Mouse (Mus musculus) midbrain, embryonic 11.5 days (tissue): Measurements from ENCODE around the gene Gtpbp1. TPM values are rescaled to one million over a fixed set of nuclear protein-coding genes. Genes with fewer than 3 reads are reported as not detected.

Experiments
- ATAC-seq: fragments of 200-750 bp; cut with Nextera tagmentation; 2 replicates; pipeline ENCODE4 v1.8.0; 2017; ENCODE audit warnings: moderate TSS enrichment, moderate library complexity; ENCODE audit not compliant: low FRiP score
- DNase-seq: peaks from one replicate; pipeline ENCODE4 v3.0.0; 2015; ENCODE audit warnings: low spot score; ENCODE audit errors: missing footprints
- H3K27ac ChIP-seq: fragments of 300-500 bp; sonication (generic); 2 replicates; pipeline ENCODE4 v1.5.1; 2014; ENCODE audit warnings: low read depth, low read length
- H3K27me3 ChIP-seq: fragments of 300-500 bp; sonication (generic); 2 replicates; pipeline ENCODE4 v1.6.1; 2014; ENCODE audit warnings: mild to moderate bottlenecking, low read length, moderate library complexity, mixed read lengths; ENCODE audit not compliant: control insufficient read depth, insufficient read depth
- H3K36me3 ChIP-seq: fragments of 300-500 bp; sonication (generic); 2 replicates; pipeline ENCODE4 v1.6.1; 2014; ENCODE audit warnings: mild to moderate bottlenecking, low read length, moderate library complexity, mixed read lengths; ENCODE audit not compliant: control insufficient read depth, insufficient read depth
- H3K4me1 ChIP-seq: fragments of 300-500 bp; sonication (generic); 2 replicates; pipeline ENCODE4 v1.6.1; 2014; ENCODE audit warnings: low read length; ENCODE audit not compliant: control insufficient read depth, insufficient read depth
- H3K4me2 ChIP-seq: fragments of 300-500 bp; sonication (generic); 2 replicates; pipeline ENCODE4 v1.6.1; 2014; ENCODE audit warnings: mild to moderate bottlenecking, moderate library complexity
- H3K4me3 ChIP-seq: fragments of 300-500 bp; sonication (generic); 2 replicates; pipeline ENCODE4 v1.5.1; 2014; ENCODE audit warnings: low read depth, low read length
- H3K9ac ChIP-seq: fragments of 300-500 bp; sonication (generic); 2 replicates; pipeline ENCODE4 v1.6.1; 2014; ENCODE audit warnings: low read length
- H3K9me3 ChIP-seq: fragments of 300-500 bp; sonication (generic); 2 replicates; pipeline ENCODE4 v1.6.1; 2016; ENCODE audit warnings: low read length; ENCODE audit not compliant: control insufficient read depth
- WGBS: fragments of 180-500 bp; shearing (Covaris S2); extraction: QIAGEN DNeasy Blood & Tissue Kit; methylation state at CpG from one replicate; pipeline ENCODE4 v1.1.7; 2014; 5-methylcytosine and 5-hydroxymethylcytosine counted together
- polyA plus RNA-seq: library from polyadenylated mRNA; unstranded; fragments of >200 nt; fragmentation: Nextera tagmentation; extraction: Ambion mirVana; gene quantifications from 2 replicates; pipeline ENCODE4 v1.2.1, GENCODE M21; 2014

Gene Gtpbp1
- 31.9 and 37.5 TPM in 2 replicates for polyA plus RNA-seq

DNA sequence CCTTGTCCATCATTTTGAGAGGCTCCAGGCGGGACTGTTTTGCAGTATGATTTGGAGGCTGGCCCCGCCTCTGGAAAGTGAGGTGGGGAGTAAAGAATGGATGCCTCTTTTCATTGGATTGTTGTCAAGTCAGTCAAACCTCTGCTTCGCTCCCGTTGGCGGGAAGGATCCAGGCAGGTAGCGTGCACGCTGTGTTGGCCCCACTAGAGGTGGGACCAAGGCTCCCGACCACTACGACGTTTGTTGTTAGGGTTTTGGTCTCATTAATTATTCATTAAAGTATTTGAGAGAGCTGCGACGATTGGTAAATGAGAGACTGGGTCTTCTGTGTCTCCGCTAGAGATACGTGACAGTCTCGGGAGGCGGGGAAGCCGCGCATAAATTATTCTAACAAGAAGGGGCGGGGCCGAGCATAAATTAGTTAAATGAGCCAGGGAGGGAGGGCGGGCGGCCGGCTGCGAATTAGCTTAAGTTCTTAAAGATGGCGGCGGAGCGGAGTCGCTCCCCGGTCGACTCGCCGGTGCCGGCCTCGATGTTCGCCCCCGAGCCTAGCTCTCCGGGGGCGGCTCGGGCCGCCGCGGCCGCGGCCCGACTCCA, at the start of gene Gtpbp1:
Gene Gtpbp1 (plus strand): TSS at position 420 of the 597 bp plus-strand sequence.
- ATAC-seq (peak; percentile 96), DNase-seq (peak; percentile 98)
- H3K9ac ChIP-seq: peak within 1 kb of the TSS; percentile 91
- under 1% methylated on average over 45 of the region's 45 CpGs for WGBS
- no peaks in the 10 kb centered on the region for H3K36me3 ChIP-seq
- no peaks in the 10 kb centered on the region for H3K27me3 ChIP-seq
- H3K9me3 ChIP-seq: no peaks in the 10 kb centered on the region
- H3K4me2 ChIP-seq: peak within 1 kb of the TSS; percentile 99
- peak within 1 kb of the TSS; percentile 95 for H3K4me3 ChIP-seq
- H3K4me1 ChIP-seq: peaks cover 34% of the 10 kb centered on the region
- H3K27ac ChIP-seq: peak within 1 kb of the TSS; percentile 82

DNA sequence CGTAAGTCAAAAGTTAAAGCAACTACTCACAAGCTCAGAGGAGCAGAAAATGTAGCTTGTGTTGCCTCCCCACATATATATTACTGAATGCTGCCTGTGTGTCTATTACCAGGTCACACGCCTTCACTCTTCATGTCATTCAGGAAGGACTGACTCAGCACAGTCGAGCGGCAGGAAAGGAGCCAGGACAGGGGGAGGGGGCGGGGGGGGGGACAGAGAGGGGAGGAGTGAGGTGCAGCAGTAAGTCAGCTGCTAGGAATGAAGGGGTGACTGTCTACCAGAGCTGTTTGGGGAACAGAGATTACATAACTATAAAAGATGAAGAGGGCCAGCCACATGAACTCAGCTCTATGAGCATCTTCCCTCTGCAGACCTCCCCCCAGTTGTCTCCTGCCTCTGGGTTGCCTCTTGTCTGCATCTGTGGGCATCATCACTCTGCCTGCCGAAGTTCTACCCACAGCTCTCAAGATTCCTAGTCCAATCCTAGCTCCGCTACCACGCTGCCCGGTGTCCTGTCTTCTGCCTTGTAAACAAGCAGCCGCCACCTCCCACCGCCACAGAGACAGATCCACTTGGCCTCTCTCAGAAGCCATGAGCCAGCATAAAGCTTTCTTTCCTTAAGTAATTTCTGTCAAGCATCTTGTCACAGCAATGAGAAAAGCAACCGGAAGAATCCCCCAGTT, 49.4 kb upstream of the Gtpbp1 start:
- DNase-seq (no peak), ATAC-seq (no peak)
- Histone ChIP-seq H3K27me3 (no peaks in the 10 kb centered on the region), H3K4me3 (no peak overlapping the region), H3K4me2 (no peak overlapping the region), H3K9ac (no peak overlapping the region), H3K27ac (no peak overlapping the region), H3K4me1 (no peaks in the 10 kb centered on the region), H3K36me3 (no peaks in the 10 kb centered on the region; the same call in 1 of the 2 replicates), H3K9me3 (no peaks in the 10 kb centered on the region)
- WGBS: 86% methylated on average over 12 of the region's 12 CpGs

DNA sequence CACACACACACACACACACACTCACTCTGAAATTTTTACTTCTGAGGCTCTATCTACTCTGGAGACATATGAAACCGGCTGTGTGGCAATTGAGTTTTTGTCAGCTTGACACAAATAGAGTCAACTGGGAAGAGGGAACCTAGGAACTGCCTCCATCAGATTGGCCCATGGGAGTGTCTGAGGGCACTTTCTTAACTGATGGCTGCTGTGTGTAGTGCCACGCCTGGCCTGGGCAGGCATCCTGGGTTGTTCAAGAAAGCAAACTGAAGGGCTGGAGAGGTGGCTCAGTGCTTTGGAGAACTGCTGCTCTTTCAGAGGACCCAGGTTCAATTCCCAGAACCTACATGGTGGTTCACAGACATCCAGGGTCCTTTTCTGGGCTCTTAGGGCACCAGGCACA, 45.2 kb upstream of the Gtpbp1 start:
- Histone ChIP-seq H3K9me3 (no peaks in the 10 kb centered on the region), H3K4me3 (no peak overlapping the region), H3K36me3 (no peaks in the 10 kb centered on the region), H3K9ac (no peak overlapping the region), H3K27me3 (no peaks in the 10 kb centered on the region), H3K4me1 (no peaks in the 10 kb centered on the region), H3K4me2 (no peak overlapping the region), H3K27ac (no peak overlapping the region)
- 85% methylated on average over 2 of the region's 2 CpGs for WGBS
- ATAC-seq (no peak), DNase-seq (no peak)

DNA sequence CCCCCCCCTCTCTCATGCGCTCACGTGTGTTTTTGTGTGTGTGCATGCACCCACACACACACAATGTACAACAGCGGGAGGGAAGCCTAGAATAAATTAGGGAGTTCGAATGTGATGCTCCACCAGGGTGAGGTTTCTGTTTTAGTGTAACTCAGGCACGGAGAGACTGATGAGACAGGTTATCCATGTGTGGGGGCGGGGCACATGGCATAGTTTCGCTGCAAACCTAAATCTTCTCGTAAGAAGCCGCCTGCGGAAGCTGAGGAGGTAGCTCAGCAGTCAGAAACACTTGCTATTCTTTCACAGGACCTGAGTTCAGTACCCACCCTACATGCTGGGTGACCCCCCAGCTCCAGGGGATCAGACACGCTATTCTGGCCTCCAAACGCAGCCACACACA, 42.5 kb upstream of the Gtpbp1 start:
- Histone ChIP-seq H3K4me3 (no peak overlapping the region), H3K36me3 (no peaks in the 10 kb centered on the region), H3K9ac (no peak overlapping the region), H3K27me3 (no peaks in the 10 kb centered on the region), H3K9me3 (no peaks in the 10 kb centered on the region), H3K4me2 (no peak overlapping the region), H3K4me1 (no peaks in the 10 kb centered on the region), H3K27ac (no peak overlapping the region)
- WGBS: 87% methylated on average over 12 of the region's 12 CpGs
- ATAC-seq (no peak), DNase-seq (no peak)

DNA sequence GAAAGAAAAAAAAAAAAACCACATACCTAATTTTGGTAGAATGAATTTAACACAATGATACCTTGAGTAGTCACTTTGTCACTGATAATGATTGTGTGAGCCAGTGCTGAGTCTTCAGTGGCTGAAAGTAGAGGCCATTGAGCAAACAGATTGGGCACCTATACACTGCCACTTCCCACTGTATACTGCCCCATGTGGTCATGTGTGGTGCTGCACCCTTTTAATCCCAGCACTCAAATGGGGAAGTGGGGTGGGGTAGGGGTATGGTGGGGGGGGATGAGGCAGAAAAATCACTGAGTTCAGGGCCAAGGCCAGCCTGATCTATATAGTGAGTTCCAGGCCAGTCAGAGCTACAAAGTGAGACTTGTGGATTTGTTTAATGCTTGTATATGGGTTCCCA, 40.1 kb upstream of the Gtpbp1 start:
- Histone ChIP-seq H3K27ac (no peak overlapping the region), H3K9ac (no peak overlapping the region), H3K9me3 (no peaks in the 10 kb centered on the region), H3K36me3 (no peaks in the 10 kb centered on the region), H3K4me3 (no peak overlapping the region), H3K27me3 (no peaks in the 10 kb centered on the region), H3K4me1 (no peaks in the 10 kb centered on the region), H3K4me2 (no peak overlapping the region)
- ATAC-seq (no peak), DNase-seq (peak; percentile 94)

DNA sequence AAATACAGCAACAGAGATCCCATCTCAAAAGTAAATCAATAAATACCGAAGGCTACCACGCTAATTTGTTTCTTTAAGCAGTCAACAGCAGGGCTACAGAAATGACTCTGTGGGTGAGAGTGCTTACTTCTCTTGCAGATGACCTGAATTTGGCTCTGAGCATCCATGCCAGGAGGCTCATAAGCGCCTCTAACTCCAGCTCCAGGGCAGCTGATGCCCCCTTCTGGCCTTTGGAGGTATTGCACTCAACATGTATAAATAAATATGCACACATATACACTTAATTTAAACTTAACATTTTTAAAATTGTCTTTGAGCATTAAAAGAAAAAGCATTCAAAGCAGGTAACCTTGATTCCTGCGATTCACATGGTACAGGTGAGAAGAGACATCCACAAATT, 39.2 kb upstream of the Gtpbp1 start:
- H3K27me3 ChIP-seq: no peaks in the 10 kb centered on the region

DNA sequence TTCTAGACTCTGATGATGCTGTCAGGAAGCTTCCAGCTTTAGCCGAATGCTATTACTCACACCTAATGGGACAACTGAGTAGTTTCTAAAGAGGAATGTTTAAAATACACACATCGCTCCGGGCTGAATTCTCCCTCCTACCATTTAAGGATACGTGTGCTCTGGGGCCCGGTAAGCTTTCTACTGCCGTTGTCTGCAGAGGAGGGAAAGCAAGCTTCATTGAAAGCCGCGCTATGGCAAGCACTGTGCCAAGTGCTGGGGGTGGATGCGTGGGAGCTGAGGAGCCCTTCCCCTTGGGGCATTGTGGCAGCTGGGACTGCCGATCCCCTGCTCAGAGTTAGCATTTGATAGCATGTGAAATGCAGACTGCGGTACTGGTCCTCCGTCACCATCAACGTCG, 34.2 kb upstream of the Gtpbp1 start:
- Histone ChIP-seq H3K4me3 (no peak overlapping the region), H3K9me3 (no peaks in the 10 kb centered on the region), H3K27ac (no peak overlapping the region), H3K4me2 (no peak overlapping the region), H3K9ac (no peak overlapping the region), H3K27me3 (no peaks in the 10 kb centered on the region), H3K4me1 (peaks cover 5% of the 10 kb centered on the region; the same call in 1 of the 2 replicates), H3K36me3 (no peaks in the 10 kb centered on the region)
- 94% methylated on average over 14 of the region's 14 CpGs for WGBS
- DNase-seq (no peak), ATAC-seq (no peak)

More for the DNA sequence above, 39.2 kb upstream of the Gtpbp1 start:
- no peak overlapping the region for H3K27ac ChIP-seq
- H3K9me3 ChIP-seq: no peaks in the 10 kb centered on the region
- H3K4me1 ChIP-seq: no peaks in the 10 kb centered on the region
- no peak overlapping the region for H3K4me2 ChIP-seq
- ATAC-seq (no peak), DNase-seq (no peak)
- no peaks in the 10 kb centered on the region for H3K36me3 ChIP-seq
- 75% methylated on average over 4 of the region's 4 CpGs for WGBS
- no peak overlapping the region for H3K9ac ChIP-seq
- H3K4me3 ChIP-seq: no peak overlapping the region

DNA sequence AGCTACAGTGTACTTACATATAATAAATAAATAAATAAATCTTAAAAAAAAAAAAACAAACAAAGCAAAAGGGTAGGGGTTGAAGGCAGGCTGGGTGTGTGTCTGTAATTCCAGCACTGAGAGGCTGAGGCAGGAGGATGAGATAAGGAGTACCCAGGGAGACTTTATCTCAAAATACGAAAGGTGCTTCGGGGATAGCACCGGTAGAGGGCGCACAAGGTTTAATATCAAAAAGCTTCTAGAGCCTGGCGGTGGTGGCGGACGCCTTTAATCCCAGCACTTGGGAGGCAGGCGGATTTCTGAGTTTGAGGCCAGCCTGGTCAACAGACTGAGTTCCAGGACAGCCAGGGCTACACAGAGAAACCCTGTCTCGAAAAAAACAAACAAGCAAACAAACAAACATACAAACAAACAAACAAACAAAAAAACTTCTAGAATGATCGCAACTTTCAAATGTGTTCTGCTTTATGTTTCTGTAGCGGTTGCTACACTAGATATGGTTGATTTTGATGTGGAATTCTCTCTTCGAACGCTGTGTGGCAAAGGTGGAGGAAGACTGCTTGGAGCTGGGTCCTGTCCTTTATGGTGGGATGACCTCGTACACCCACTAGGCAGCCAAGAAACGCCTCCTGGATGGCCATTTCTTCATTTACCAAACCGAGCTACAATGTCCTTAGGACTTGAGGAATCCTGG, 32.7 kb upstream of the Gtpbp1 start:
- H3K9me3 ChIP-seq: no peaks in the 10 kb centered on the region
- 0 out of 2 replicates have a peak, but pooled peaks cover under 1% of the 10 kb centered on the region for H3K36me3 ChIP-seq
- peak overlapping the region; percentile 96 for H3K27ac ChIP-seq
- ATAC-seq (0 out of 2 replicates have a peak, but pooled peaks have one; percentile 12), DNase-seq (peak; percentile 98)
- H3K27me3 ChIP-seq: no peaks in the 10 kb centered on the region
- peaks cover 5% of the 10 kb centered on the region; the same call in 1 of the 2 replicates for H3K4me1 ChIP-seq
- WGBS: 4% methylated on average over 16 of the region's 16 CpGs
- H3K4me3 ChIP-seq: peak overlapping the region; percentile 79
- peak overlapping the region; percentile 77 for H3K4me2 ChIP-seq
- H3K9ac ChIP-seq: peak overlapping the region; percentile 90
